ENCODE assay signal across 15 mouse cellular contexts in the genomic region with DNA sequence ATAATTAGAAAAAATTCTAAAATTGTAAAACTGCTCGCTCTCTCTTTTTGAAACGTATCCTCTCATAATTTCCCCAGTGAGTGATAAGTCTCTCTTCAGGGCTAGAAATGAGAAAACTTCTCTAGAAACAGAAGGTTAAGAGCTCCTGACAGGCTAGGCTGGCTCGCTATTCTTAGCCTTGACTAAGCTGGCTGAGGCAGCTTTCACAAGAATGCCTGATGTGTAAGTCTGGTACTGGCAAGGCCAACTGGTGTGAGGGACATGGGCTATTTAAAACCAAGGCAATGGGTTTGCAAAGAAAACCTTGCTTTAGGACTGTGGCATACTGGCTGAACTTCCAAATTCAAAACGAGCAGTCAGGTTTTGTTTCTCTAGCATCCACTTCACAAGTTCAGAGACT. TPM values are rescaled to one million over a fixed set of nuclear protein-coding genes. Genes with fewer than 3 reads are reported as not detected.
DNase-seq lines count a peak whose midpoint lies in the region; ATAC-seq lines count a peak whose summit lies in the region.
"Had no signal": no experiment of that assay in that cellular context is flagged by ENCODE, and none has a peak within 500 bp of the region (broad histone marks: within the 10 kb centered on the region; RNA-seq: fewer than 3 reads in every experiment).

No protein-coding gene starts in this region.

- H3K27ac ChIP-seq in heart, embryonic 14.5 days (replicated peaks in 1 of 2; ENCODE audit: control insufficient read depth in 1 of 2, insufficient read depth in 1 of 2, low read depth in 2 of 2, low read length in 2 of 2) = peak overlapping the region; percentile 74 to 88; a peak in 3 of 4 replicates
- H3K27ac ChIP-seq: hindbrain, embryonic 15.5 days; lung, embryonic 15.5 days; neural tube, embryonic 13.5 days; stomach, postnatal 0 days had no signal

- 48% methylated on average over 4 of the region's 4 CpGs for WGBS in heart, embryonic 14.5 days

- no peaks in the 10 kb centered on the region for H3K27me3 ChIP-seq in heart, embryonic 14.5 days (ENCODE audit: control insufficient read depth, insufficient read depth, low read length)
- H3K27me3 ChIP-seq: hindbrain, embryonic 15.5 days; lung, embryonic 15.5 days; neural tube, embryonic 13.5 days had no signal

- H3K4me2 ChIP-seq in heart, embryonic 14.5 days (ENCODE audit: low read length) = peak overlapping the region; percentile 36
- H3K4me2 ChIP-seq: hindbrain, embryonic 15.5 days; lung, embryonic 15.5 days; neural tube, embryonic 13.5 days had no signal

- peak; percentile 62; the same call in 1 of the 2 replicates for ATAC-seq in heart, embryonic 14.5 days (ENCODE audit: insufficient number of reproducible peaks, insufficient read depth, low FRiP score, low read depth)
- ATAC-seq: midbrain, embryonic 16.5 days had no signal

- H3K36me3 ChIP-seq in heart, embryonic 14.5 days (ENCODE audit: control insufficient read depth, insufficient read depth, low read length) = peaks cover 63% of the 10 kb centered on the region
- H3K36me3 ChIP-seq: hindbrain, embryonic 15.5 days; lung, embryonic 15.5 days; neural tube, embryonic 13.5 days had no signal

- intact Hi-C loops in gastrocnemius, postnatal 36 days (cut with DNase I) = no loop called here

- peaks cover 7 to 27% of the 10 kb centered on the region in 2 experiments for H3K4me1 ChIP-seq in heart, embryonic 14.5 days (ENCODE audit: control insufficient read depth in 2 of 2, insufficient read depth in 2 of 2, low read length in 2 of 2)
- H3K4me1 ChIP-seq: hindbrain, embryonic 15.5 days; lung, embryonic 15.5 days; neural tube, embryonic 13.5 days had no signal

- no peak overlapping the region for H3K9ac ChIP-seq in heart, embryonic 14.5 days (ENCODE audit: low read length)
- H3K9ac ChIP-seq: hindbrain, embryonic 15.5 days; lung, embryonic 15.5 days; neural tube, embryonic 13.5 days had no signal

- DNase-seq in gastrocnemius, adult 18-20 months (ENCODE audit: low spot score) = peak; percentile 61
- DNase-seq in gastrocnemius, postnatal 36 days = no peak
- peak; percentile 8 to 9 for DNase-seq in right cerebral cortex, adult 2 months (ENCODE audit: low spot score in 2 of 2)
- no peak for DNase-seq in right cerebral cortex, postnatal 4 days
- DNase-seq in thymus, postnatal 36 days = no peak
- no peak for DNase-seq in cerebellum, postnatal 4 days (ENCODE audit: low spot score in 2 of 2)
- DNase-seq: cerebellum, adult 2 months; kidney, adult 8-10 months; kidney, postnatal 4 days had no signal

- H3K4me3 ChIP-seq in heart, embryonic 14.5 days (ENCODE audit: control insufficient read depth in 1 of 2, insufficient read depth in 1 of 2, low read depth in 1 of 2, low read length in 2 of 2) = no peak overlapping the region
- H3K4me3 ChIP-seq: hindbrain, embryonic 15.5 days; lung, embryonic 15.5 days; neural tube, embryonic 13.5 days had no signal

- no peaks in the 10 kb centered on the region for H3K9me3 ChIP-seq in heart, embryonic 14.5 days (ENCODE audit: control insufficient read depth, low read length)
- H3K9me3 ChIP-seq: hindbrain, embryonic 15.5 days; lung, embryonic 15.5 days; neural tube, embryonic 13.5 days had no signal

RNA-seq across cellular contexts. Expression of a gene that starts 51.8 kb away (rescaled TPM):
- total RNA-seq in gastrocnemius, adult 18-20 months (2021) = 1,000 to 10,000 TPM; 4,889 to 5,895 TPM
- total RNA-seq in gastrocnemius, postnatal 36 days (2021) = 1,000 to 10,000 TPM; 5,564 to 7,487 TPM
- polyA plus RNA-seq in heart, embryonic 14.5 days (2014; fragmentation: Nextera tagmentation; extraction: Ambion mirVana) = 706 and 736 TPM in 2 replicates

Comparison
In these comparisons a context has a peak if more than half of its experiments do, and no peak if none do; other contexts are left out.
1. DNase-seq: peak in gastrocnemius, adult 18-20 months (single experiment) and right cerebral cortex, adult 2 months (2 of 2); none in gastrocnemius, postnatal 36 days (0 of 2), right cerebral cortex, postnatal 4 days (single experiment), thymus, postnatal 36 days (0 of 2) and cerebellum, postnatal 4 days (0 of 2).